Mouse (Mus musculus) forebrain, embryonic 16.5 days (tissue): ENCODE results near the gene Apol10b. TPM values are rescaled to one million over a fixed set of nuclear protein-coding genes. Genes with fewer than 3 reads are reported as not detected.
"Not testable (repeated sequence)": the region's sequence is repeated elsewhere in the genome, so short reads cannot be mapped to it uniquely, and the experiment has no call there.

Experiments used
- ATAC-seq: fragments of 200-750 bp; cut with Nextera tagmentation; 2 replicates; pipeline ENCODE4 v1.8.0; 2017; ENCODE audit warnings: mild to moderate bottlenecking, moderate library complexity
- H3K27ac ChIP-seq: fragments of 300-500 bp; sonication (generic); 2 replicates; pipeline ENCODE4 v1.5.1; 2014; ENCODE audit warnings: low read length, control low read depth
- H3K27me3 ChIP-seq: fragments of 300-500 bp; sonication (generic); replicated peaks from 2 replicates; pipeline ENCODE4 v1.6.1; 2014; ENCODE audit warnings: low read length; ENCODE audit not compliant: control insufficient read depth, insufficient read depth
- H3K36me3 ChIP-seq: fragments of 300-500 bp; sonication (generic); 2 replicates; pipeline ENCODE4 v1.6.1; 2014; ENCODE audit not compliant: control insufficient read depth, insufficient read depth
- H3K4me1 ChIP-seq: fragments of 300-500 bp; sonication (generic); replicated peaks from 2 replicates; pipeline ENCODE4 v1.6.1; 2014; ENCODE audit warnings: low read length; ENCODE audit not compliant: control insufficient read depth, insufficient read depth
- H3K4me2 ChIP-seq: fragments of 300-500 bp; sonication (generic); 2 replicates; pipeline ENCODE4 v1.6.1; 2014; ENCODE audit warnings: mild to moderate bottlenecking, low read length, control low read depth
- H3K4me3 ChIP-seq: fragments of 300-500 bp; sonication (generic); replicated peaks from 2 replicates; pipeline ENCODE4 v1.5.1; 2014; ENCODE audit warnings: mild to moderate bottlenecking, low read length, control low read depth
- H3K9ac ChIP-seq: fragments of 300-500 bp; sonication (generic); replicated peaks from 2 replicates; pipeline ENCODE4 v1.6.1; 2014; ENCODE audit warnings: low read depth, low read length, control low read depth
- H3K9me3 ChIP-seq: fragments of 300-500 bp; sonication (generic); 2 replicates; pipeline ENCODE4 v1.6.1; 2016; ENCODE audit warnings: low read length; ENCODE audit not compliant: control insufficient read depth
- WGBS: fragments of 180-500 bp; shearing (Covaris S2); extraction: QIAGEN DNeasy Blood & Tissue Kit; methylation state at CpG from one replicate; pipeline ENCODE4 v1.1.7; 2014; 5-methylcytosine and 5-hydroxymethylcytosine counted together
- polyA plus RNA-seq: library from polyadenylated mRNA; unstranded; fragments of >200 nt; fragmentation: Nextera tagmentation; extraction: Ambion mirVana; gene quantifications from 2 replicates; pipeline ENCODE4 v1.2.1, GENCODE M21; 2015

Apol10b gene
- polyA plus RNA-seq = not detected in 2 replicates

DNA sequence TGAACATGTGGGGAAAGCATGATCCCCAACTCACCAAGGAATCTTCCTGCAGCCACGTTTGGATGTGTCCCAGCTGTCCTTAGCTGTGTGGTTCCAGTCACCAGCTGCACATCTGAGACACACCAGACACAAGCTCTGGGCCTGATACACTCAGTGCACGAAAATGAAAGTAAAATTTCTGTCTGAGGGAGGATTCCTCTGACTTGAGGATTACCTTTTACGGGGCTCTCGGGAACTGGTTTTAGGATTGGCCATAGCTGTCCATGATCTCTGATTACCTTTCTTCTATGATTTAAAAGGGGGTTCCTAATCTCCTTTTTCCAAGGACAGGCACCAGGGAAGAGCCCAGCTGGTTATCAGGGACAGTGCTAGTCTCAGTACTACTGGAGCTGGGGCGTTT, at the start of gene Apol10b:
Gene Apol10b (minus strand): TSS at position 165 of the 400 bp plus-strand sequence.
- WGBS = 67% methylated on average over 5 of the region's 5 CpGs
- no peak for ATAC-seq
- Histone ChIP-seq H3K27ac (no peak within 1 kb of the TSS), H3K4me3 (no peak within 1 kb of the TSS), H3K27me3 (no peaks in the 10 kb centered on the region), H3K9ac (no peak within 1 kb of the TSS), H3K4me2 (no peak within 1 kb of the TSS), H3K9me3 (no peaks in the 10 kb centered on the region), H3K36me3 (no peaks in the 10 kb centered on the region), H3K4me1 (no peaks in the 10 kb centered on the region)

DNA sequence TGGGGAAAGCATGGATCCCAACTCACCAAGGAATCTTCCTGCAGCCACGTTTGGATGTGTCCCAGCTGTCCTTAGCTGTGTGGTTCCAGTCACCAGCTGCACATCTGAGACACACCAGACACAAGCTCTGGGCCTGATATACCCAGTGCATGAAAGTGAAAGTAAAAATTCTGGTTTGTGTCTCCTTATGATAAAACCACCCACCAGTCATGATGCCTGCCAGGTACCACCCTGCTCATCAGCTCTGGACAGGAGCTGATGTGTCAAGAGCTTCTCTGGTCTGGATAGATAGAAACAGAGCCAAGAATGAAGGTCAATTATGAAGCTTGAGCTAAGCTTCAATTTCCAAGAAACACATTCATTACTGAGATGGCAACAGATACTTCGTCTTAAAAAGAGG, 47.3 kb upstream of the Apol10b start, which contains the start of gene Apol11b:
Gene Apol11b (minus strand): TSS at position 111 of the 400 bp plus-strand sequence.
- H3K27ac ChIP-seq, H3K9me3 ChIP-seq, H3K4me3 ChIP-seq, H3K36me3 ChIP-seq, ATAC-seq, H3K4me1 ChIP-seq, H3K4me2 ChIP-seq, H3K27me3 ChIP-seq, H3K9ac ChIP-seq: not testable (repeated sequence)
- 87% methylated on average over 2 of the region's 2 CpGs for WGBS

DNA sequence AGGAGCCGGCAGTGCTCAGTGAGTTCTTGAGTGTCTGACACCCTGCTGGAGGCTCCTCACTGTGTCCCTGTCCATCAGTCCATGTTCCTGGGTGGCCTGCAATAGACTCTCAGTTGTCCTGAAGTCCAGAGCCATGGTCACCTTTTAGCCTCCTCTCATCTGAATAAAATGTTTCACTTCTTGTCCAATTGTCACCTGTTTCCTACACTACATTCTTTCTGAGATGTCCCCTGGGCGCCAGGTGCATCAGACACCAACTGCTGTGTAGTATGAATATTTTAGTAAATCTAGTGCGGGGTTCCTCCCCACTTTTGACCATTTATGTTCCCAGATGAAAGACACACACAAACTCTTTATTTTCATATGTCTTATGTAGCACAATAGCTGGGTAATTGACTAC, 33.9 kb upstream of the Apol10b start:
- ATAC-seq, H3K4me1 ChIP-seq, H3K27me3 ChIP-seq, H3K9me3 ChIP-seq, H3K36me3 ChIP-seq, H3K27ac ChIP-seq, H3K4me2 ChIP-seq, H3K4me3 ChIP-seq, H3K9ac ChIP-seq: not testable (repeated sequence)
- 80% methylated on average over 3 of the region's 3 CpGs for WGBS

DNA sequence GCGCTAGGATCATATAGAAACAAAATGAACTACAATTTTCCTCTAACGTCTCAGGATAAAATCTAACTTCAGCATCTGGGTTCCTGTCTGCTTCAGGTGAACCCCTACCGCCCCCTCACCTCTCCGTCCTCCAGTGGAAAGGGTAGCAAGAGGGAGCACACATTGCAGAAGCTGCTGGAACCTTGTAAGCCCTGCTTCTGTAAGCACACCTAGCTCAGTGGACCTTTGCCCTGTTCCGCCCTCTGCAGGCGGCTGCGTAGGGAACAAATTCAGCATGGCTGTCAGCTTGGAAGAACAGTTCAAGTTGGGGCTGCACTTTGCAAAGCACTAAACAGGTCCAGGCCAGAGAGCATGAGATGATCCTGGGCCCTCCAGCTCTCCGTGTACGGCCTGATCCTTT, 32.7 kb upstream of the Apol10b start:
- not testable (repeated sequence) for H3K9me3 ChIP-seq, H3K27ac ChIP-seq, H3K27me3 ChIP-seq, H3K9ac ChIP-seq, ATAC-seq, H3K4me2 ChIP-seq, H3K4me1 ChIP-seq, H3K36me3 ChIP-seq, H3K4me3 ChIP-seq
- whole genome bisulfite sequencing = 61% methylated on average over 9 of the region's 9 CpGs

DNA sequence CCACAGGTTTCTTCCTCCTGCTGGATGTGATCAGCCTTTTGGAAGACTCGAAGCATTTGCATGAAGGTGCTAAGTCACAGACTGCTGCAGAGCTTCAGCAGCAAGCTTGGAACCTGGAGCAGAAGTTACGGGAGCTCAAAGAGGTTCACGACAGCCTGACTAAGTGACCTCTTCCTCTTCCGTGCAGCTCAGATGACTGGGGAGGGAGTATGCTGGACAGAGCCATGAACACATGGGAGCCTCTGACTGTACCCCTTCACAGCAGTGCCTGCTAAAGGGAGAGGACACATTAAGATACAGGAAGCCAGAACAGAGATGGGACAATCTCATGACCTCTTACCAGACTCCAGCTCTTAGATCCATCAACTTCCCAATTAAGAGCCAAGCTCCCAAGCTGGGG, 30.5 kb upstream of the Apol10b start:
- not testable (repeated sequence) for H3K4me3 ChIP-seq, H3K27me3 ChIP-seq, H3K9me3 ChIP-seq, H3K27ac ChIP-seq, H3K9ac ChIP-seq, H3K4me1 ChIP-seq, H3K36me3 ChIP-seq, ATAC-seq, H3K4me2 ChIP-seq
- WGBS = 91% methylated on average over 4 of the region's 4 CpGs

DNA sequence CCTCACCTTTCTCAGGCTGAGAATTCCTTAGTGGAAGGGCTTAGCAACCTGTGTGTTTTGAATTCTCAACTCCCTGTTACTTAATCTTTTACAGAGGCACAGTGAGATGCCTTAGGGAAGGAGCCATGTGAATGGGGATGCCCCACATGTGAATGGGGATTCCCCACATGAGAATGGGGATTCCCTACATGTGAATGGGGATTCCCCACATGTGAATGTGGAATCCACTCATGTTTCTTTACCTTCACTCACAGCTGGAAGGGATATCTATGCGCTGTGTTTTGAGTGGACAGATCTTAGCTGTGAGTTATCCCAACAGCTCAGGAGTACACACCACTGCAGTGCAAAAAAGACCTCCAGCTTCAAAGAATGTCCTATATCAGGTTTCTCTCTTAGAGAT, 28.8 kb upstream of the Apol10b start:
- H3K4me2 ChIP-seq = no peak overlapping the region
- H3K9me3 ChIP-seq = no peaks in the 10 kb centered on the region
- H3K36me3 ChIP-seq = no peaks in the 10 kb centered on the region
- no peak overlapping the region for H3K4me3 ChIP-seq
- no peak for ATAC-seq
- WGBS = 94% methylated on average over 1 of the region's 1 CpGs
- no peaks in the 10 kb centered on the region for H3K27me3 ChIP-seq
- H3K27ac ChIP-seq = no peak overlapping the region
- H3K9ac ChIP-seq = no peak overlapping the region
- H3K4me1 ChIP-seq = no peaks in the 10 kb centered on the region

DNA sequence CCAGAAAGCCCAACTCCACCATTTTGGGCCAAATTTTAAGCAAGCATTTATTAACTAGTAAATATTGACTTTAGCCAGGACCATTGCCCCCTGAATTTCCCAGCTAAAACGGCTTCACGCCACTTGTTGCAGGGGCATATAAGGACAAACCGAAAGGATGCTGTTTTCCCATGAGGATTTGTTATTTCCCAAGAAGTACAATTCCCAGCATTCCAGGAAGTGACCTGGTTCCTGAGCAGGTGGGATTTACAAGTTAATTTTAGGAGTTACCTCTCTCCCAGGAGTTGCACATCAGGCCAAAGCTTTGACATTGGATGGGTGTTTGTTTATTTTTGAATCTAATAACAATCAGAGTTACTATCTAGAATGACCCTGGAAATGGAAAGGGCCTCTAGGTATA, 10.1 kb upstream of the Apol10b start:
- Histone ChIP-seq H3K9me3 (no peaks in the 10 kb centered on the region), H3K36me3 (no peaks in the 10 kb centered on the region), H3K9ac (no peak overlapping the region), H3K4me1 (no peaks in the 10 kb centered on the region), H3K27ac (no peak overlapping the region), H3K4me3 (no peak overlapping the region), H3K4me2 (no peak overlapping the region), H3K27me3 (no peaks in the 10 kb centered on the region)
- no peak for ATAC-seq
- WGBS = over 99% methylated on average over 3 of the region's 3 CpGs

DNA sequence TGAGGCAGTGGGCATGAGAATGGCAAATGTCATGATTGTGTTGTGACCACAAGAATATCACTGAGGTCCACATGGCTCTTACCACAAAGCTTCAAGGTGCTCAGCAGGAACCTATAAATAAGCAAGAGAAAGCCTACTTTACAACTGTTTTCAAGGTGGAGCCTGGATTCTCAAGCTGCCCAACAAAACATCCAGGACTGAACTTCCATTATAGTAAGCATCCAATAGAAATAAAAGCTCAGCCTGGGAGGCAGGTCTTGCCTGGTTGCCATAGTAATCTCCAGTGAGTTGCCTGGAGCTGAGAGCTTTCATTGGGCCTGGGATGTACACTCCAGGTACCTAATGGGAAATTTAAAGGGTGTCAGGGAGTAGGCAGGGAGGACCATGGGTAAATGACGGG, 3.0 kb upstream of the Apol10b start, which contains the start of gene Gm36245:
Gene Gm36245 (plus strand): TSS at position 301 of the 400 bp plus-strand sequence.
- H3K4me2 ChIP-seq = no peak within 1 kb of the TSS
- H3K27me3 ChIP-seq = no peaks in the 10 kb centered on the region
- no peak within 1 kb of the TSS for H3K27ac ChIP-seq
- H3K4me1 ChIP-seq = no peaks in the 10 kb centered on the region
- H3K9me3 ChIP-seq = no peaks in the 10 kb centered on the region
- WGBS = 86% methylated on average over 1 of the region's 1 CpGs
- H3K4me3 ChIP-seq = no peak within 1 kb of the TSS
- no peak within 1 kb of the TSS for H3K9ac ChIP-seq
- H3K36me3 ChIP-seq = no peaks in the 10 kb centered on the region
- no peak for ATAC-seq

DNA sequence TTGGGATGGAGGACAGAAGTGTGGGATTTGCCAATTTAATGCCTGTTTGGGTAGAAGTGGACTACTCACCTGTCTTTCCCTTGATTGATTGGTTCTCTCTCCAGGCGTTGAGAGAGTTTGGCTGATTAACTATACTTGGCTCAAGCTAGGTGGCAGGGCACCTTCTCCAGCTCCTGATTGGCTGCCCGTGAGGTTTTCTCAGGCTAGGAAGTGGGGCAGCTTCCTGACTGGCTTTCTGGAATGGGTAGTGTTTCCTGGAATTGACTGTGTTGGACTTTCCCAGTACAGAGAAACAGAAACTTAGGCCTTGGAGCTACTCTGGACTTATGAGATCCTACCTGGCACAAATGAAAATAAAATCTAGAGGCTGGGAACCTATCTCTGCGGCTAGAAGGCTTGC, 2.5 kb upstream of the Apol10b start:
- H3K36me3 ChIP-seq = no peaks in the 10 kb centered on the region
- no peak overlapping the region for H3K4me2 ChIP-seq
- WGBS = 76% methylated on average over 3 of the region's 3 CpGs
- no peak overlapping the region for H3K27ac ChIP-seq
- ATAC-seq = no peak
- no peak overlapping the region for H3K9ac ChIP-seq
- no peak overlapping the region for H3K4me3 ChIP-seq
- H3K4me1 ChIP-seq = no peaks in the 10 kb centered on the region
- no peaks in the 10 kb centered on the region for H3K27me3 ChIP-seq
- no peaks in the 10 kb centered on the region for H3K9me3 ChIP-seq

DNA sequence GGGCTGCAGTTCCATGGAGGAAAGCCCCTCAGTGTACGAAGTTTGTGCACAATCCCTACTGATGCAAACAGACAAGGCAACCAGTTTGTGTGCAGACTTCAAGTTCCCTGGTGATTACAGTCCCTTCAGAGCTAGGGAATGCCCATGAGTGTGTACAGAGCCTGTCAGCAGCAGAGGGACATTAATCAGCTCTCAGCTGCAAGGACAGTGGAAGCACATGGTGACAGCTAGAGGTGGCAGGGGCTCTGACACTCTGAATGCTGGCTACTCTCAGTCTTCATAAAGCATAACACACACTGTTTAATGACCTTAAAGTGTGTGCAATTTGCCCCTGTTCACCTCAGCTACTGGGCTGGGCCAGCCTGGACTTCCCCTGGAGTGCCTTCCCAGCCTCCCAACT, 2.4 kb downstream of the Apol10b start:
- WGBS = 71% methylated on average over 1 of the region's 1 CpGs
- no peak overlapping the region for H3K27ac ChIP-seq
- ATAC-seq = no peak
- H3K9ac ChIP-seq = no peak overlapping the region
- H3K4me1 ChIP-seq = no peaks in the 10 kb centered on the region
- H3K4me2 ChIP-seq = no peak overlapping the region
- no peaks in the 10 kb centered on the region for H3K9me3 ChIP-seq
- H3K36me3 ChIP-seq = no peaks in the 10 kb centered on the region
- no peaks in the 10 kb centered on the region for H3K27me3 ChIP-seq
- no peak overlapping the region for H3K4me3 ChIP-seq
